Comparison of ENCODE assay signal across 29 mouse cellular contexts in the genomic region with DNA sequence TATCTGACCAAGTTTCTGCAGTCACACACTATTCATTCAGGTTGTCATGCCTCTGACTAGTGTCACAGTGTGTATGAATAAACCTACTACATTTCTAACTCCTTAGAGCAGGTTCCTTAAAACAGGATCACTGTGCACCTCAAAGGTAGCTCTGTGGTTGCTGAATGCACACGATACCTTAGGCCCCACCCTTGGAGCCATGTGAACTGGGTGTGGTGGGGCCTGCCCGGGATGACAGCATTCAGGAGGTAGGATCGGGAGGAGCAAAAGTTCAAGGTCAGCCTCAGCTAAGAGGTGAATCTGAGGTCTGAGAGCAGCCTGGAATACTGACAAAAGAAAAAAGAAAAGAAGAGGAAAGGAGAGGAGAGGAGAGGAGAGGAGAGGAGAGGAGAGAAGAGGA. TPM values are rescaled to one million over a fixed set of nuclear protein-coding genes. Genes with fewer than 3 reads are reported as not detected.
A peak's percentile ranks its signal among the peaks of the same experiment; 100 is the strongest.
DNase-seq lines count a peak whose midpoint lies in the region; ATAC-seq and TF ChIP-seq lines count a peak whose summit lies in the region.
"Had no signal": no experiment of that assay in that cellular context is flagged by ENCODE, and none has a peak within 500 bp of the region (broad histone marks: within the 10 kb centered on the region; RNA-seq: fewer than 3 reads in every experiment).

No protein-coding gene starts in this region.

- no peaks in the 10 kb centered on the region for H3K4me1 ChIP-seq in intestine, embryonic 15.5 days (replicated peaks)
- H3K4me1 ChIP-seq in intestine, postnatal 0 days (replicated peaks; ENCODE audit: control insufficient read depth, insufficient read depth, low read length): no peaks in the 10 kb centered on the region
- H3K4me1 ChIP-seq in intestine, embryonic 16.5 days (ENCODE audit: control insufficient read depth, insufficient read depth, low read length): no peaks in the 10 kb centered on the region
- H3K4me1 ChIP-seq in forebrain, embryonic 12.5 days: no peaks in the 10 kb centered on the region
- H3K4me1 ChIP-seq: forebrain, embryonic 10.5 days; forebrain, embryonic 13.5 days; forebrain, embryonic 15.5 days had no signal

- no peak overlapping the region for H3K4me3 ChIP-seq in intestine, embryonic 15.5 days (replicated peaks)
- H3K4me3 ChIP-seq in intestine, postnatal 0 days (ENCODE audit: low read depth, low read length): no peak overlapping the region
- H3K4me3 ChIP-seq in intestine, embryonic 16.5 days (ENCODE audit: low read length): no peak overlapping the region
- H3K4me3 ChIP-seq in forebrain, embryonic 12.5 days (replicated peaks): no peak overlapping the region
- H3K4me3 ChIP-seq: embryonic facial prominence, embryonic 13.5 days; embryonic facial prominence, embryonic 15.5 days; erythroblast, embryonic 14.5 days; forebrain, embryonic 10.5 days; forebrain, embryonic 13.5 days; forebrain, embryonic 15.5 days had no signal

- no peak overlapping the region for H3K9ac ChIP-seq in intestine, embryonic 15.5 days
- H3K9ac ChIP-seq in intestine, postnatal 0 days (ENCODE audit: low read depth, low read length): no peak overlapping the region
- no peak overlapping the region for H3K9ac ChIP-seq in intestine, embryonic 16.5 days (ENCODE audit: low read depth, low read length)
- no peak overlapping the region for H3K9ac ChIP-seq in forebrain, embryonic 12.5 days
- H3K9ac ChIP-seq: embryonic facial prominence, embryonic 13.5 days; embryonic facial prominence, embryonic 15.5 days; forebrain, embryonic 13.5 days; forebrain, embryonic 15.5 days; forebrain, postnatal 0 days had no signal

- WGBS in intestine, embryonic 15.5 days: 41% methylated on average over 3 of the region's 3 CpGs
- 31% methylated on average over 3 of the region's 3 CpGs for WGBS in intestine, postnatal 0 days
- WGBS in intestine, embryonic 16.5 days: 48% methylated on average over 3 of the region's 3 CpGs
- WGBS in forebrain, embryonic 12.5 days: 77% methylated on average over 3 of the region's 3 CpGs

- DNase-seq in R1 (ENCODE audit: low read depth, low spot score): peak; percentile 93
- no peak for DNase-seq in kidney, adult 8-10 months
- no peak for DNase-seq in kidney, postnatal 36 days
- DNase-seq: adrenal gland, adult 8-10 months; adrenal gland, postnatal 14 days; adrenal gland, postnatal 36 days; B cell, adult 2 months; cerebellum, adult 11-12 months; cerebellum, adult 2 months; cerebellum, adult 9-10 months; cerebellum, postnatal 10 days; cerebellum, postnatal 25 days; embryo, embryonic 11 days; forebrain, postnatal 0 days had no signal

- ATAC-seq in intestine, embryonic 15.5 days: peak; percentile 52
- ATAC-seq in intestine, postnatal 0 days: no peak
- ATAC-seq in intestine, embryonic 16.5 days: peak; percentile 67
- no peak for ATAC-seq in forebrain, embryonic 12.5 days (ENCODE audit: low FRiP score)
- ATAC-seq: activated CD4-positive, CD25-positive, alpha-beta regulatory T cell, adult 4 months; CD4-positive, CD25-positive, alpha-beta regulatory T cell, adult 4 months; forebrain, embryonic 13.5 days; forebrain, embryonic 15.5 days; forebrain, postnatal 0 days; Patski had no signal

- TF ChIP-seq CTCF in intestine, postnatal 0 days (IDR thresholded peaks at IDR 0.05; ENCODE audit: low read depth): no peak

- no peaks in the 10 kb centered on the region for H3K27me3 ChIP-seq in intestine, embryonic 15.5 days (replicated peaks)
- H3K27me3 ChIP-seq in intestine, postnatal 0 days (replicated peaks; ENCODE audit: control insufficient read depth, insufficient read depth, low read length): no peaks in the 10 kb centered on the region
- H3K27me3 ChIP-seq in intestine, embryonic 16.5 days (replicated peaks; ENCODE audit: control insufficient read depth, insufficient read depth, low read length): no peaks in the 10 kb centered on the region
- no peaks in the 10 kb centered on the region for H3K27me3 ChIP-seq in forebrain, embryonic 12.5 days
- H3K27me3 ChIP-seq: CH12.LX; embryonic facial prominence, embryonic 13.5 days; embryonic facial prominence, embryonic 15.5 days; forebrain, embryonic 13.5 days; forebrain, embryonic 15.5 days; Patski had no signal

- H3K36me3 ChIP-seq in intestine, embryonic 15.5 days: no peaks in the 10 kb centered on the region
- no peaks in the 10 kb centered on the region for H3K36me3 ChIP-seq in intestine, postnatal 0 days (ENCODE audit: control insufficient read depth, insufficient read depth)
- no peaks in the 10 kb centered on the region for H3K36me3 ChIP-seq in intestine, embryonic 16.5 days (ENCODE audit: control insufficient read depth, insufficient read depth, low read length)
- no peaks in the 10 kb centered on the region for H3K36me3 ChIP-seq in forebrain, embryonic 12.5 days (replicated peaks)
- H3K36me3 ChIP-seq: embryonic facial prominence, embryonic 13.5 days; embryonic facial prominence, embryonic 15.5 days; forebrain, embryonic 10.5 days; forebrain, embryonic 15.5 days; G1E had no signal

- no peaks in the 10 kb centered on the region for H3K9me3 ChIP-seq in intestine, embryonic 15.5 days
- H3K9me3 ChIP-seq in intestine, postnatal 0 days (ENCODE audit: control insufficient read depth): no peaks in the 10 kb centered on the region
- no peaks in the 10 kb centered on the region for H3K9me3 ChIP-seq in intestine, embryonic 16.5 days (ENCODE audit: control insufficient read depth, low read length)
- H3K9me3 ChIP-seq in forebrain, embryonic 12.5 days: no peaks in the 10 kb centered on the region
- H3K9me3 ChIP-seq: embryonic facial prominence, embryonic 13.5 days; embryonic facial prominence, embryonic 15.5 days; forebrain, embryonic 10.5 days; forebrain, embryonic 13.5 days; forebrain, embryonic 15.5 days; G1E had no signal

- H3K4me2 ChIP-seq in intestine, embryonic 15.5 days (replicated peaks): no peak overlapping the region
- no peak overlapping the region for H3K4me2 ChIP-seq in intestine, postnatal 0 days (replicated peaks; ENCODE audit: low read depth)
- no peak overlapping the region for H3K4me2 ChIP-seq in intestine, embryonic 16.5 days (ENCODE audit: low read depth, low read length)
- no peak overlapping the region for H3K4me2 ChIP-seq in forebrain, embryonic 12.5 days
- H3K4me2 ChIP-seq: embryonic facial prominence, embryonic 13.5 days; embryonic facial prominence, embryonic 15.5 days; forebrain, embryonic 13.5 days; forebrain, embryonic 15.5 days had no signal

- no peak overlapping the region for H3K27ac ChIP-seq in intestine, embryonic 15.5 days
- H3K27ac ChIP-seq in intestine, postnatal 0 days (ENCODE audit: low read depth, low read length): no peak overlapping the region
- no peak overlapping the region for H3K27ac ChIP-seq in intestine, embryonic 16.5 days (ENCODE audit: low read length)
- no peak overlapping the region for H3K27ac ChIP-seq in forebrain, embryonic 12.5 days
- H3K27ac ChIP-seq: embryonic facial prominence, embryonic 13.5 days; embryonic facial prominence, embryonic 15.5 days; forebrain, embryonic 10.5 days; forebrain, embryonic 13.5 days; forebrain, embryonic 15.5 days had no signal

RNA-seq across cellular contexts. Expression of a gene that starts 19.3 kb away (rescaled TPM):
- polyA plus RNA-seq in intestine, embryonic 15.5 days (2015; fragmentation: Nextera tagmentation; extraction: Ambion mirVana): 15.0 and 16.2 TPM in 2 replicates
- 6.6 and 6.8 TPM in 2 replicates for polyA plus RNA-seq in intestine, postnatal 0 days (2015; fragmentation: Nextera tagmentation; extraction: Ambion mirVana)
- polyA plus RNA-seq in intestine, embryonic 16.5 days (2015; fragmentation: Nextera tagmentation; extraction: Ambion mirVana): 8.5 and 11.2 TPM in 2 replicates
- 24.4 and 25.9 TPM in 2 replicates for polyA plus RNA-seq in forebrain, embryonic 12.5 days (2016; fragmentation: Nextera tagmentation; extraction: Ambion mirVana)
- polyA plus RNA-seq: G1E had no signal

Comparison
In these comparisons a context has a peak if more than half of its experiments do, and no peak if none do; other contexts are left out.
1. ATAC-seq: peak in intestine, embryonic 15.5 days (single experiment) and intestine, embryonic 16.5 days (single experiment); none in intestine, postnatal 0 days (single experiment) and forebrain, embryonic 12.5 days (single experiment).